Mouse (Mus musculus) forebrain, embryonic 12.5 days (tissue): ENCODE measurements at regions not wholly inside any gene's neighbourhood (a gene's known extent, or its start where the extent isn't known, plus 50 kb on each side); places are given as distances from the start of the nearest gene placed in this dataset.
A peak's percentile ranks its signal among the peaks of the same experiment; 100 is the strongest.
"Not testable (repeated sequence)": the region's sequence is repeated elsewhere in the genome, so short reads cannot be mapped to it uniquely, and the experiment has no call there.

ENCODE experiments used
- ATAC-seq: fragments of 200-750 bp; cut with Nextera tagmentation; 2 replicates; pipeline ENCODE4 v1.8.0; 2017; ENCODE audit warnings: moderate TSS enrichment; ENCODE audit not compliant: low FRiP score
- H3K27ac ChIP-seq: fragments of 300-500 bp; sonication (generic); 2 replicates; pipeline ENCODE4 v1.5.1; 2016; ENCODE audit warnings: mild to moderate bottlenecking
- H3K27me3 ChIP-seq: fragments of 300-500 bp; sonication (generic); 2 replicates; pipeline ENCODE4 v1.6.1; 2016; ENCODE audit warnings: mild to moderate bottlenecking
- H3K36me3 ChIP-seq: fragments of 300-500 bp; sonication (generic); replicated peaks from 2 replicates; pipeline ENCODE4 v1.6.1; 2016; ENCODE audit warnings: mild to moderate bottlenecking
- H3K4me1 ChIP-seq: fragments of 300-500 bp; sonication (generic); 2 replicates; pipeline ENCODE4 v1.6.1; 2016
- H3K4me2 ChIP-seq: fragments of 300-500 bp; sonication (generic); 2 replicates; pipeline ENCODE4 v1.6.1; 2016; ENCODE audit warnings: mild to moderate bottlenecking, moderate library complexity
- H3K4me3 ChIP-seq: fragments of 300-500 bp; sonication (generic); replicated peaks from 2 replicates; pipeline ENCODE4 v1.5.1; 2016; ENCODE audit warnings: mild to moderate bottlenecking
- H3K9ac ChIP-seq: fragments of 300-500 bp; sonication (generic); 2 replicates; pipeline ENCODE4 v1.6.1; 2016; ENCODE audit warnings: mild to moderate bottlenecking
- H3K9me3 ChIP-seq: fragments of 300-500 bp; sonication (generic); 2 replicates; pipeline ENCODE4 v1.6.1; 2016
- WGBS: fragments of 180-500 bp; shearing (Covaris S2); methylation state at CpG from one replicate; pipeline ENCODE4 v1.1.7; 2016; 5-methylcytosine and 5-hydroxymethylcytosine counted together

DNA sequence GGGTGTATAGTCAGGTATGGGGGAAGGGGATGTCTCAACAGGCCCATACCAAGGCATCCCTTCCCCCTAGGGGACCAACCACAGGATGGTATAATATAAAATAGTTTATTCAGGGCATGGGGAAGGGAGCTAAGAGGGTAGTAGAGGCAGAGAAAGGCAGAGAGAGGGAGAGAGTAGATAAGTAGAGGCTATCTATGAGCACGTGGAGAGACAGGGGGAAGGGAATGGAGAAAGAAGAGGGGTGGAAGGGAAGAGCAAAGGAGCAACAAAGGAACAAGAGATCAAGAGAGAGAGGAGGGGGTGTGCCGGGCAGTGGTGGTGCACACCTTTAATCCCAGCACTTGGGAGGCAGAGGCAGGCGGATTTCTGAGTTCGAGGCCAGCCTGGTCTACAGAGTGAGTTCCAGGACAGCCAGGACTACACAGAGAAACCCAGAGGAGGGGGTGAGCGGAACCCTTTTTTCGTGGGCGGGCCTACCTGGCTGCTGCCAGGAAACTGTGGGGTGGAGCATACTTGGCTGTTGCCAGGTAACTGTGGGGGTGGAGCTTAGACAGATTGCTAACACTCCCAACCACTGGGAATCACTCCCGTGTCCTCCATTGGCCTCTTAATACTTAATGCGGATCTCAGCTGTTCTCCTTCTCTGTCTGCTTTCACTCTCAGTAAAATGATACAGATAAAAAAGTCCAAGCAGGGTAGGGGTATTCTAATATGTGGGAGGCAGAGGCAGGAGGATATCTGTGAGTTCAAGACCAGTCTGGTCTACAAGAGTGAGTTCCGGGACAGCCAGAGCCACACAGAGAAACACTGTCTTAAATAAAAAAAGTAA is 79.3 kb upstream of the Med13l start:
- Histone ChIP-seq H3K4me3 (no peak overlapping the region), H3K27me3 (no peaks in the 10 kb centered on the region), H3K9me3 (no peaks in the 10 kb centered on the region), H3K36me3 (no peaks in the 10 kb centered on the region), H3K4me2 (no peak overlapping the region), H3K4me1 (peaks cover 16% of the 10 kb centered on the region), H3K9ac (no peak overlapping the region), H3K27ac (no peak overlapping the region)
- WGBS = 76% methylated on average over 10 of the region's 10 CpGs
- ATAC-seq = no peak

DNA sequence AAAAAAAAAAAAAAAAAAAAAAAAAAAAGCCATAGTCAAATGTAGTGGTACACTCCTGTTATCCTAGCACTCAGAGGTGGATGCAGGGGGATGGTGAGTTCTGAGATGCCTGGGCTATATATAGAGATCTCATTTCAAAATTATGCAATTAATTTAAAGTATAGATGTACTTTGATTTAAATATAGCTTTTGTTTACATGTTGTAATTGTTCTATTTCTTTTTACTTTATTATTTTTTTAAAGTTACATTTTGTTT is 78.8 kb upstream of the Med13l start:
- Histone ChIP-seq H3K27me3 (no peaks in the 10 kb centered on the region), H3K4me2 (no peak overlapping the region), H3K9me3 (no peaks in the 10 kb centered on the region), H3K9ac (no peak overlapping the region), H3K4me3 (no peak overlapping the region), H3K27ac (no peak overlapping the region), H3K4me1 (peaks cover 16% of the 10 kb centered on the region), H3K36me3 (no peaks in the 10 kb centered on the region)
- ATAC-seq = no peak

- Histone ChIP-seq H3K9me3 (no peaks in the 10 kb centered on the region), H3K4me3 (no peak overlapping the region), H3K27ac (no peak overlapping the region), H3K9ac (no peak overlapping the region), H3K36me3 (no peaks in the 10 kb centered on the region), H3K27me3 (no peaks in the 10 kb centered on the region), H3K4me2 (no peak overlapping the region), H3K4me1 (peaks cover 14% of the 10 kb centered on the region)
- 50% methylated on average over 7 of the region's 7 CpGs for WGBS
- ATAC-seq = no peak
Observed at GRCm38 (mm10) chr5:118482598-118482997, 77.9 kb upstream of the Med13l start.

DNA sequence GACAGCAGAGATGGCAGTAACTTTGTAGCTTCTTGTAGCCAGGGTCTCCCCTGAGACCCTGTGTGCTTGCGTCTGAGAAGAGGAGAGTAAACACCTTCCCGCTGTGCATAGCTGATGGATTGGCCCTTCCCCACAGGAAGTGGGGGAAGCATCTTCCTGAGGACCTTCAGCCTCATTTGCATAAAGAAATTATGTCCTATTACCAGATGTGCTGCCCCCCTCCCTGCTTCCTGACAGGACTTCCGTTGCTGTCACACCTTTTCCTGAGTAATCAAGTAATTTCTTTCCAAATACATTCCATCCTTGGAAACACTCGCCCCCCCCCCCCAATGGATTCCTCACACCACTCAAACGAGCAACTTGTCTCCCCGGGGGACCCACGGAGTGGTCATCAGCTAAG is 77.5 kb upstream of the Med13l start:
- Histone ChIP-seq H3K36me3 (no peaks in the 10 kb centered on the region), H3K27me3 (no peaks in the 10 kb centered on the region), H3K4me1 (peaks cover 11% of the 10 kb centered on the region), H3K4me3 (no peak overlapping the region), H3K4me2 (no peak overlapping the region), H3K9ac (no peak overlapping the region), H3K9me3 (no peaks in the 10 kb centered on the region), H3K27ac (no peak overlapping the region)
- ATAC-seq = no peak
- 14% methylated on average over 7 of the region's 7 CpGs for WGBS

- Histone ChIP-seq H3K9ac (no peak overlapping the region), H3K4me2 (peak overlapping the region; percentile 10; the same call in 1 of the 2 replicates), H3K27ac (no peak overlapping the region), H3K9me3 (no peaks in the 10 kb centered on the region), H3K4me3 (no peak overlapping the region), H3K36me3 (no peaks in the 10 kb centered on the region), H3K4me1 (peaks cover 10% of the 10 kb centered on the region), H3K27me3 (no peaks in the 10 kb centered on the region)
- no peak for ATAC-seq
- 7% methylated on average over 8 of the region's 8 CpGs for WGBS
Observed at GRCm38 (mm10) chr5:118483532-118483931, 76.9 kb upstream of the Med13l start.

- no peak overlapping the region for H3K4me3 ChIP-seq
- no peaks in the 10 kb centered on the region for H3K27me3 ChIP-seq
- H3K36me3 ChIP-seq = no peaks in the 10 kb centered on the region
- no peak overlapping the region for H3K27ac ChIP-seq
- ATAC-seq = no peak
- no peaks in the 10 kb centered on the region for H3K9me3 ChIP-seq
- peaks cover 10% of the 10 kb centered on the region for H3K4me1 ChIP-seq
- 93% methylated on average over 8 of the region's 8 CpGs for WGBS
- no peak overlapping the region for H3K9ac ChIP-seq
- no peak overlapping the region for H3K4me2 ChIP-seq
Observed at GRCm38 (mm10) chr5:118485191-118485590, 75.3 kb upstream of the Med13l start.

DNA sequence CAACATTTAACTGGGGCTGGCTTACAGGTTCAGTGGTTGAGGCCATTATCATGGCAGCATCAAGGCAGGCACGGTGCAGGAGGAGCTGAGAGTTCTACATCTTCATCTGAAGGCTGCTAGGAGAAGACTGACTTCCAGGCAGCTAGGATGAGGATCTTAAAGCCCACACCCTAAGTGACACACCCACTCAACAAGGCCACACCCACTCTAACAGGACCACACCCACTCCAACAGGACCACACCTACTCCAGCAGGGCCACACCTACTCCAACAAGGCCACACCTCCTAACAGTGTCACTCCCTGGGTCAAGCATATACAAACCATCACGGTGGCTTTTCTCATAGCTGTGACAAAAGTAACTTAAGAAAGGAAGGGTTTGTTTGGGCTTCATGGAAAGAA is 68.0 kb upstream of the Med13l start:
- not testable (repeated sequence) for H3K4me3 ChIP-seq, H3K4me2 ChIP-seq, H3K36me3 ChIP-seq, H3K9me3 ChIP-seq, H3K4me1 ChIP-seq, ATAC-seq, H3K9ac ChIP-seq, H3K27ac ChIP-seq, H3K27me3 ChIP-seq
- 90% methylated on average over 2 of the region's 2 CpGs for WGBS

- Histone ChIP-seq H3K27me3 (0 out of 2 replicates have a peak, but pooled peaks cover 4% of the 10 kb centered on the region), H3K27ac (no peak overlapping the region), H3K9ac (no peak overlapping the region), H3K9me3 (no peaks in the 10 kb centered on the region), H3K4me1 (0 out of 2 replicates have a peak, but pooled peaks cover 2% of the 10 kb centered on the region), H3K36me3 (no peaks in the 10 kb centered on the region), H3K4me2 (no peak overlapping the region), H3K4me3 (no peak overlapping the region)
- no peak for ATAC-seq
- WGBS = 67% methylated on average over 7 of the region's 7 CpGs
Observed at GRCm38 (mm10) chr5:118494649-118495477, 65.6 kb upstream of the Med13l start.

DNA sequence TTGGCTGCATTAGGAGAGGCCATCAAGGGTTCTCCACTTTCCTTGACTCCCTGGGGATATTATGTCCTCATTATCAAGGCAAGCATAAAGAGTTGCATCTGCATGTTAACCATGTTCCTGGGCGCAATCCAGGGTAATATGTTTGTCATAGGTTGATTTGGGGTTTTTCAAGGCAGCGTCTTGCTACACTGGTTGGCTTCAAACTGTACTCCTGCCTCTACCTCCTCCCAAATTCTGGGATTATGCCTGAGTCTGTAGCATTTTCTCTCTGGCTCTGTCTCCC is 65.1 kb upstream of the Med13l start:
- ATAC-seq = no peak
- no peaks in the 10 kb centered on the region for H3K36me3 ChIP-seq
- 0 out of 2 replicates have a peak, but pooled peaks cover 4% of the 10 kb centered on the region for H3K27me3 ChIP-seq
- H3K4me3 ChIP-seq = no peak overlapping the region
- 0 out of 2 replicates have a peak, but pooled peaks cover 2% of the 10 kb centered on the region for H3K4me1 ChIP-seq
- no peak overlapping the region for H3K4me2 ChIP-seq
- WGBS = 81% methylated on average over 2 of the region's 2 CpGs
- H3K9ac ChIP-seq = no peak overlapping the region
- no peaks in the 10 kb centered on the region for H3K9me3 ChIP-seq
- no peak overlapping the region for H3K27ac ChIP-seq

- Histone ChIP-seq H3K27me3 (peaks cover 8% of the 10 kb centered on the region; the same call in 1 of the 2 replicates), H3K4me3 (no peak overlapping the region), H3K9me3 (no peaks in the 10 kb centered on the region), H3K4me2 (no peak overlapping the region), H3K9ac (no peak overlapping the region), H3K36me3 (no peaks in the 10 kb centered on the region), H3K4me1 (peaks cover 6% of the 10 kb centered on the region; the same call in 1 of the 2 replicates), H3K27ac (no peak overlapping the region)
- 46% methylated on average over 5 of the region's 5 CpGs for WGBS
- no peak for ATAC-seq
Observed at GRCm38 (mm10) chr5:118501624-118502023, 58.9 kb upstream of the Med13l start.

GRCm38 (mm10) chr5:118502991-118503390 is 57.5 kb upstream of the Med13l start:
- Histone ChIP-seq H3K9me3 (no peaks in the 10 kb centered on the region), H3K27me3 (peaks cover 5% of the 10 kb centered on the region; the same call in 1 of the 2 replicates), H3K9ac (no peak overlapping the region), H3K4me2 (no peak overlapping the region), H3K36me3 (no peaks in the 10 kb centered on the region), H3K4me1 (peaks cover 6% of the 10 kb centered on the region; the same call in 1 of the 2 replicates), H3K27ac (no peak overlapping the region), H3K4me3 (no peak overlapping the region)
- ATAC-seq = no peak
- 80% methylated on average over 15 of the region's 15 CpGs for WGBS

DNA sequence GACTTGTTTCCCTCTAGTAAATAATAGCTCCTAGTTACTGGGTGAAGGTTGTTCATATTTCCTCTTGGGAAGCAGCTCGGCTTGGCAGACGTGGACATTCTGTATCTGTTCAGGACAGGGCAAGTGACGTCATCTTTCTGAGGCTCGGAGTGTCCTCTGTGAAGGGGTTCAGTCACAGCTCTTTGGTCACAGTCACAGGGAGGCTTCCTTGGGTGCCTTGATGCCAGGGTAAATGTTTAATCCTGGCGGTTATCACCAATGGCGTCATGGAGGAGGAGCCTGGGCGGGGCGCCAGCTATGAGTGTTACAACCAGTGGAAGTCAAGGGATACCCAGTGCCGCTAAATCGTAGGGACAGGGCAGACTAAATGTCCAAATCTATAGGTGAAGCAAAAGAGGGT is 56.3 kb upstream of the Med13l start:
- 93% methylated on average over 10 of the region's 10 CpGs for WGBS
- Histone ChIP-seq H3K27ac (no peak overlapping the region), H3K4me2 (no peak overlapping the region), H3K27me3 (peaks cover 5% of the 10 kb centered on the region; the same call in 1 of the 2 replicates), H3K9me3 (no peaks in the 10 kb centered on the region), H3K9ac (no peak overlapping the region), H3K4me1 (peaks cover 6% of the 10 kb centered on the region; the same call in 1 of the 2 replicates), H3K36me3 (no peaks in the 10 kb centered on the region), H3K4me3 (no peak overlapping the region)
- no peak for ATAC-seq

- Histone ChIP-seq H3K27me3 (peaks cover 5% of the 10 kb centered on the region; the same call in 1 of the 2 replicates), H3K9me3 (no peaks in the 10 kb centered on the region), H3K27ac (no peak overlapping the region), H3K36me3 (no peaks in the 10 kb centered on the region), H3K4me1 (peaks cover 6% of the 10 kb centered on the region; the same call in 1 of the 2 replicates), H3K9ac (no peak overlapping the region), H3K4me3 (no peak overlapping the region), H3K4me2 (no peak overlapping the region)
- no peak for ATAC-seq
- 22% methylated on average over 7 of the region's 7 CpGs for WGBS
Observed at GRCm38 (mm10) chr5:118504926-118505325, 55.6 kb upstream of the Med13l start.
